Mouse (Mus musculus) liver, adult 2 months (tissue): ENCODE results near the gene Ctdnep1.

Source experiments
- CTCF ChIP-seq: fragments of 200-500 bp; IDR thresholded peaks from 2 replicates; pipeline ENCODE4 v1.5.1; 2011; ENCODE audit warnings: low read depth, low read length, control low read depth
- POLR2A ChIP-seq: fragments of 200-500 bp; IDR thresholded peaks from 2 replicates; pipeline ENCODE4 v1.6.1; 2011; ENCODE audit warnings: low read length, control low read depth; ENCODE audit not compliant: insufficient read depth; ENCODE audit errors: extremely low read depth

DNA sequence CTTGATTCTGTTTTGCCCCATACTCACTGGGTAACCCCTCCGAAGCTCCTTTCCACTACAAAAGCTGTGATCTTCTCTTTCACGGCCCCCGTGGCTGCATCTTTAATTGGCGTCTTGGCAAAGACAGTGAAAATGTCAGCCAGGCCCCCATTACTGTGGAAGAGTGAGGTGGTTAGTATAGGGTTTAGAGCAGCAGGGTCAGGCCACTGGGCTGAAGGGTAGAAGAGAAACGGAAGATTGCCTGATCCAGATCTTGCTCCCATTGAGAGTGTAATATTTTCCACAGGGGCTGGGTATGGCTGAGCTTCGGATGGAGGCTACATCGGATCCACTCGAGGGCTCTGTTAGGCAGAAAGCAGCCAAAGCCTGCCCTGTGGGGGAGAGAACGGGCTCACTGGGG lies 32.0 kb downstream of the Ctdnep1 start:
- TF ChIP-seq POLR2A (no peak), CTCF (no peak)
